Mouse (Mus musculus) erythroblast, embryonic 14.5 days (primary cell): Measurements from ENCODE around the gene Gm29289. TPM values are rescaled to one million over a fixed set of nuclear protein-coding genes. Genes with fewer than 3 reads are reported as not detected.
"Not testable (repeated sequence)": the region's sequence is repeated elsewhere in the genome, so short reads cannot be mapped to it uniquely, and the experiment has no call there.

Experiments
- H3K27me3 ChIP-seq: 2 replicates; pipeline ENCODE4 v1.6.1; 2012; ENCODE audit warnings: inconsistent platforms; ENCODE audit not compliant: control insufficient read depth
- H3K36me3 ChIP-seq: 2 replicates; pipeline ENCODE4 v1.6.1; 2012; ENCODE audit warnings: mild to moderate bottlenecking, inconsistent platforms; ENCODE audit not compliant: control insufficient read depth
- H3K4me1 ChIP-seq: 2 replicates; pipeline ENCODE4 v1.6.1; 2012; ENCODE audit warnings: inconsistent platforms; ENCODE audit not compliant: control insufficient read depth
- H3K4me3 ChIP-seq: replicated peaks from 2 replicates; pipeline ENCODE3; 2012; ENCODE audit warnings: moderate library complexity, mild to moderate bottlenecking, inconsistent platforms
- H3K9me3 ChIP-seq: 2 replicates; pipeline ENCODE4 v1.6.1; 2012; ENCODE audit warnings: low read length, inconsistent platforms, mixed read lengths; ENCODE audit not compliant: control insufficient read depth
- polyA plus RNA-seq: library from polyadenylated mRNA; stranded (reverse); fragments of >175 nt; gene quantifications from 2 replicates; pipeline ENCODE4 v1.2.3, GENCODE M21; 2012

The Gm29289 gene
- polyA plus RNA-seq = not detected in 2 replicates

DNA sequence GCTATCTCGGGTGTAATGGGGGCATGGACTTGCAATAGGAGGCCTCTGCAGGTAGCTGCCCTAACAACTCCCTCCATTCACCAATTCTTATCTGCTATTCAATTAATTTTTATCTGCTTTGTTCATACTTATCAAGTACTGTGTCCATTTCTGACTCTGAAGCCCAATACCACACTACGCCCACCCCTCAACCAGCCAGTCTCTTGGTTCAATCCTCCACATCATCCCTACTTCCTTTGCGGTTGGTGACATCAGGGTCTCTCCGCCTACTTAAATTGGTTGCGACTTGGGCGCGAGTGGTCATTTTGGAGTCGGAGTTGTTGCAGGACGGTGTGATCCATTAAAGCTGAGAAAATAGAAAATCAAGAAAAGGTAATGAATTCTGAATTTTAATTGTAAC lies at the start of gene Gm29289:
Gm29289 (plus strand) TSS at position 301 of the 400 bp plus-strand sequence.
- not testable (repeated sequence) for H3K9me3 ChIP-seq, H3K36me3 ChIP-seq, H3K4me3 ChIP-seq, H3K27me3 ChIP-seq, H3K4me1 ChIP-seq

DNA sequence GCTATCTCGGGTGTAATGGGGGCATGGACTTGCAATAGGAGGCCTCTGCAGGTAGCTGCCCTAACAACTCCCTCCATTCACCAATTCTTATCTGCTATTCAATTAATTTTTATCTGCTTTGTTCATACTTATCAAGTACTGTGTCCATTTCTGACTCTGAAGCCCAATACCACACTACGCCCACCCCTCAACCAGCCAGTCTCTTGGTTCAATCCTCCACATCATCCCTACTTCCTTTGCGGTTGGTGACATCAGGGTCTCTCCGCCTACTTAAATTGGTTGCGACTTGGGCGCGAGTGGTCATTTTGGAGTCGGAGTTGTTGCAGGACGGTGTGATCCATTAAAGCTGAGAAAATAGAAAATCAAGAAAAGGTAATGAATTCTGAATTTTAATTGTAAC lies 31.7 kb upstream of the Gm29289 start, which contains the start of gene Gm10352:
Gm10352 (plus strand) TSS at position 301 of the 400 bp plus-strand sequence.
- not testable (repeated sequence) for H3K36me3 ChIP-seq, H3K27me3 ChIP-seq, H3K9me3 ChIP-seq, H3K4me1 ChIP-seq, H3K4me3 ChIP-seq

Other genes with a start within 250 kb of the Gm29289 start
- not detected in 2 replicates for gene H2al2b, start 211.9 kb upstream of the Gm29289 start, polyA plus RNA-seq
- gene Gm4064, start 136.4 kb upstream of the Gm29289 start, polyA plus RNA-seq = not detected in 2 replicates
- gene Rbmy, start 101.9 kb upstream of the Gm29289 start, polyA plus RNA-seq = not detected in 2 replicates
- gene Gm10256, start 101.9 kb upstream of the Gm29289 start, polyA plus RNA-seq = not detected in 2 replicates
- not detected in 2 replicates for gene Gm10352, start 31.6 kb upstream of the Gm29289 start, polyA plus RNA-seq